Mouse (Mus musculus) ES-E14 (cell line): ENCODE data around the gene Lifr.

ENCODE experiments used
- CHD2 ChIP-seq: IDR thresholded peaks from 2 replicates; pipeline ENCODE4 v1.6.1; 2014; ENCODE audit warnings: mild to moderate bottlenecking, low read depth, low read length, inconsistent platforms
- HCFC1 ChIP-seq: IDR thresholded peaks from 2 replicates; pipeline ENCODE4 v1.6.1; 2012; ENCODE audit warnings: low read length, inconsistent platforms, borderline replicate concordance; ENCODE audit not compliant: insufficient read depth
- MAFK ChIP-seq: IDR thresholded peaks from 2 replicates; pipeline ENCODE4 v1.6.1; 2014; ENCODE audit warnings: mild to moderate bottlenecking, low read depth, low read length, inconsistent platforms; ENCODE audit not compliant: insufficient read depth
- ZC3H11A ChIP-seq: IDR thresholded peaks from 2 replicates; pipeline ENCODE4 v1.6.1; 2012; ENCODE audit warnings: low read depth, mild to moderate bottlenecking, inconsistent platforms, low read length, borderline replicate concordance
- ZNF384 ChIP-seq: IDR thresholded peaks from 2 replicates; pipeline ENCODE4 v1.6.1; 2012; ENCODE audit warnings: low read depth, low read length, inconsistent platforms

- TF ChIP-seq MAFK (0 out of 2 replicates have a peak, but pooled peaks have one; percentile 28), ZC3H11A (no peak), HCFC1 (no peak), ZNF384 (no peak), CHD2 (peak; percentile 47; the same call in 1 of the 2 replicates)
Measured at GRCm38 (mm10) chr15:7115326-7116003, 25.1 kb downstream of the Lifr start.
